Mouse (Mus musculus): ENCODE results near the gene 4930558C23Rik.
"Not testable (repeated sequence)": the region's sequence is repeated elsewhere in the genome, so short reads cannot be mapped to it uniquely, and the experiment has no call there.

The 4930558C23Rik gene

GRCm38 (mm10) chr3:95402741-95403140 lies at the start of gene 4930558C23Rik:
Gene 4930558C23Rik, minus strand, starts transcription at chr3:95402841.
- no peak for DNase-seq (ENCODE audit: low read depth, low spot score)

- DNase-seq (ENCODE audit: low read depth, low spot score), result no peak
These were observed 48.3 kb upstream of the 4930558C23Rik start for GRCm38 (mm10) chr3:95450915-95451314.

- DNase-seq (ENCODE audit: low read depth, low spot score), result peak; percentile 64
These were observed 47.8 kb upstream of the 4930558C23Rik start for GRCm38 (mm10) chr3:95450408-95450807.

DNA sequence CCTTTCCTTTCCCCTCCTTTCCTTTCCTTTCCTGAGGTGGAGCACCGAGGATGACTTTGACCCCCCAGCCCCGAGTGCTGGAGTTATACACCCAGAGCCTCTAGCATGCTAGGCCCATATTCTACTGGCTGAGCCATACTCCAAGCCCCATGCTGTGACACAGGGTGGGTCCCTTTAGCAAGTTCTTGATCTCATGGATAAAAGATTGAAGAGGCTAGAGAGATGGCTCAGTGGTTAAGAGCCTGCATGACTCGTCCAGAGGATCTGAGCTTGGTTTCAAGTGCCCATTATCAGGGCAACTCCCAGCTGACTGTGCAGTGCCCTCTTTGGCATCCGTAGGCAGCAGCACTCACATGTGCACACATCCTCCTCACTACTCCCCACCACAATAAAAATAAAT lies 42.7 kb upstream of the 4930558C23Rik start:
- peak; percentile 54 for DNase-seq (ENCODE audit: low read depth, low spot score)

GRCm38 (mm10) chr3:95442406-95443117 lies 39.9 kb upstream of the 4930558C23Rik start:
- no peak for DNase-seq (ENCODE audit: low read depth, low spot score)

- DNase-seq (ENCODE audit: low read depth, low spot score), result no peak
These were observed 37.0 kb upstream of the 4930558C23Rik start for GRCm38 (mm10) chr3:95439670-95440069.

GRCm38 (mm10) chr3:95438636-95439035 lies 36.0 kb upstream of the 4930558C23Rik start:
- DNase-seq (ENCODE audit: low read depth, low spot score), result peak; percentile 57

- no peak for DNase-seq (ENCODE audit: low read depth, low spot score)
These were observed 32.9 kb upstream of the 4930558C23Rik start for GRCm38 (mm10) chr3:95435561-95435960.

DNA sequence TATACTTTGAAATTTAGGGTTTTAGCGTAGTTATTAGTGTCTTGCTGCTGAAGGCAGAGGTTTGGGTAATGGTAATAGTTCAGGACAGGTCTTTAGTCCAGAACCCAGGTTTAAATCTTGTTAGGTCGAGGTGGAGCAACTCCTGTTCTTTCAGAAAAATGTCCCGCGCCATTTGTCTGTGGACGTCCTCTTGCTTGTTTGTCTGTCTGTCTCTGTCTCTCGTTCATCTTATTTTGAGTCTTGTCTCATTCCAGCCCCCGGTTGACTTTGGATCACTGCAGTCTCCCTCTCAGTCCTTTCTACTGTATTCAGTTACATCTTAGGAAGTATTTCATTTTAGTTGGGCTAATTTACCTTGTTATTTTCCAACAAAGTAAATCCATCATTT lies 32.3 kb upstream of the 4930558C23Rik start:
- DNase-seq (ENCODE audit: low read depth, low spot score), result no peak

- peak; percentile 99 for DNase-seq (ENCODE audit: low read depth, low spot score)
These were observed 31.7 kb upstream of the 4930558C23Rik start, which contains the start of gene Arnt for GRCm38 (mm10) chr3:95434136-95434982. Gene Arnt, plus strand, starts transcription at chr3:95434388.

- no peak for DNase-seq (ENCODE audit: low read depth, low spot score)
These were observed 30.8 kb upstream of the 4930558C23Rik start for GRCm38 (mm10) chr3:95433301-95433915.

GRCm38 (mm10) chr3:95428423-95428822 lies 25.8 kb upstream of the 4930558C23Rik start:
- not testable (repeated sequence) for DNase-seq (ENCODE audit: low read depth, low spot score)

GRCm38 (mm10) chr3:95427891-95428238 lies 25.2 kb upstream of the 4930558C23Rik start:
- not testable (repeated sequence) for DNase-seq (ENCODE audit: low read depth, low spot score)

DNA sequence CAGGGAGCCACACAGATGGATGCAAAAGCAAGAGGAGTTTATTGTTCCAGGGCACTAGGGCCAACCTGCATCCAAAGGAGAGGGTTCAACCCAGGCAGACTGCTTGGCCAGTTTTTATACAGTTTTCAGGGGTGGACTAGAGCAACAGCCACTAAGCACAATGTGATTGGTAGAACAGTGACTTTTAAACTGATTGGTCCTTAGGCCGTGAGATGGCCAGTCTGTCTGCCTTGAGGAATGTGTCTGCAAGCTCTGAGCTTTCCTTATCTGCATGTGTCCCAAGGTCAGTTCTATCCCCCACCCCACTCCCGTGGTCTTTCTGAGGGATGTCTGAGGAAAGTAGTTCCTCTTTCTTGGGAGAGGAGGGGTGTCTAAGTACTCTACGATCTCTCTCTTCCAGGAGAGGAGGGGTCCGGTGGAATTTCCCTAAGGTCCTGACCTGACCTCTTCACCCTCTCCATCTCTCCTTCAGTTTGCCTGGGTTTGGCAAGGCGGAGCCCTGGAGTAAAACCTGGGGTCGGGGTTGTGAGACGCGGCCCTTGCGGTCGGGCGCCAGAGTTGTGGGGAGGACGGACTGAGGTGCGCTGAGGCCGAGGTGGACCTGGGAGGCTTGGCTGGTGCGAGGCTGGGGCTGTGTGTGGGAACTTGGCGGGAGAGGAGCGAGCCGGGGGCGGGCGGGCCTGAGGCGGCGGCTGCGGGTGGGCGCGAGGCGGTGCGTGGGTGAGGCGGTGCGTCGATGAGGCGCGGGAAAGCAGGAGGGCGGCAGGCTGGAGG lies 24.7 kb upstream of the 4930558C23Rik start:
- peak; percentile 85 for DNase-seq (ENCODE audit: low read depth, low spot score)

- DNase-seq (ENCODE audit: low read depth, low spot score), result peak; percentile 81
These were observed 23.8 kb upstream of the 4930558C23Rik start for GRCm38 (mm10) chr3:95426476-95426875.

DNA sequence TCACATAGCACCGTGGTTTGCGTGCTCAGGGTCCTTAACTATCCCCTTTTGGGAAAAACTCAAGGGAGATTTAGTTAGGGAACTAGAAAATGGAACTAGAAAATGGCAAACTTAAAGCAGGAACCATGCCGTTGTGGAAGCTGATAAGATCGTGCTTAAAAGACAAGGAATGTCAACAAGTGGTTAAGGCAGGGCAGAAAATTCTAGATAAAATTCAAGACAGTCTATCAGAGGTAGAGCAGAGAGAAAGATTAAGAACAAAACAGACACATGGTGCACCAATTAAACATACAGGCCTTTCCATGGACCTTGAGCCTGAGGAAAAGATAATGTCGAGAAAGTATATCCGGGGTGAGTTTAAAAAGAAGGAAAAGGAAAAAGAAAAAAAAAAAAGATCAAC lies 15.2 kb upstream of the 4930558C23Rik start:
- no peak for DNase-seq (ENCODE audit: low read depth, low spot score)

DNA sequence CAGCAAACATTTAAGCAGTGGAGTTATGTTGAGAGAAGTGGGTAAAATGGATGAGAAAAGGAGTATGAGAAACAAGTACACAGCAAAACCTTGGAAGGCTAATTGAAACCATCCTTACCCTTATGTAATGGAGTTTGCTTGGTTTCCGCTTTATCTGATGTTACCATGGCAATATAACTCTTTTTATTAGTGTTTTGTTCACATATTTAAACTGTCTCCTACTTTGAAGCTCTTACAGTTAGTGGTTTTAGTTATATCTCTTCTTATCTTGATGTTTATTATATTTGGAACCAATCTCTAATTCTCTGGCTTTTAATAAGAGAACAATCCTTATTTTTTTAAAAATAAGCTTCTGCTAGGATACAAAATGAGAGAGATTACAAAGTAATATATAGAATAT lies 9.6 kb upstream of the 4930558C23Rik start:
- DNase-seq (ENCODE audit: low read depth, low spot score), result no peak

- DNase-seq (ENCODE audit: low read depth, low spot score), result no peak
These were observed 6.2 kb upstream of the 4930558C23Rik start for GRCm38 (mm10) chr3:95408852-95409251.

DNA sequence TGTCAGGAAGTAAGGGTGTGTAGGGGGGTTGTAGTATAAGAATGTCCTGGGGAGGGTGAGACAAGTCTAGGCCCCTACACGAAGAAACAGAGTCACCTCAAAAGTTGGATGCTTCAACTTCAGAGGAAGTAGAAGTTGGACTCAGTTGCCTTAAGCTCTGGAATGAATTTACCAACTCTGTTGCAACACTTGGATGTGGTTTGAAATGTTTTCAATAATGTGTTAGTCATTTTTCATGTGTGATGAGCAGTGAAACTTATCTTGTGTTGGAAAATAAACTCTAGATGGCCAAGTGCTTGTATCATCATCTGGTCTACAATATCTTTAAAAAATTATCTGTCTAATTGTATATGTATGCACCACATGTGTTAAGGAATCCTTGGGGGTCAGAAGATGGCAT lies 5.1 kb upstream of the 4930558C23Rik start:
- no peak for DNase-seq (ENCODE audit: low read depth, low spot score)

- peak; percentile 62 for DNase-seq (ENCODE audit: low read depth, low spot score)
These were observed 8.3 kb downstream of the 4930558C23Rik start for GRCm38 (mm10) chr3:95394385-95394784.

DNA sequence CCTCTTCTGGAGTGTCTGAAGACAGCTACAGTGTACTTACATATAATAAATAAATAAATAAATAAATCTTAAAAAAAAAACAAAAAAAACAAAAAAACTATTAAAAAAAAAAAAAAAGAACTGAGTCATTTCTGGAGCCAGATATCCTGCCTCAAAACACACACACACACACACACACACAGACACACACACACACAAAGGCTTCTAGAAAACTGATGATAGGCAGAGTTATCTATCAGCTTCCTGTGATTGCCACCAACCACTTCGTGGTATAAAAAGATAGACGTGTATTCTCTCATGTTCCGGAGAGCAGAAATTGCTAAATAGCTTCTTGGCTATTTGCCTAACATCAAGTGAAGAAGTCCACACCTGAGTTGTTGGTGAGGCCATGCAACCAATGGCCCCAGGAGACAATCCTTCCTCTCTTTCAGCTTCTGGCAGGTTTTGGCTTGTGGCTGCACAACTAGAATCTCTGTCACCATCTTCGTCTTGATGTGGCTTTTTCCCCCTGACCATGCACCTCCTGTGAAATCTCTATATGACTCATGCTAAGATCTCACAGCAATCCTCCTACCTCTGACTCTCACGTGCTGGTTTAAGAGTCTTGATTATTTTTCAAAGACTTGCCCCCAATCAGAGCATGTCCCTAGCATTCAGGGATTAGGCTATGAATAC lies 17.1 kb downstream of the 4930558C23Rik start:
- DNase-seq (ENCODE audit: low read depth, low spot score), result no peak

All from R1 (cell line).